Mouse (Mus musculus): Measurements from ENCODE around the gene Gm15319. TPM values are rescaled to one million over a fixed set of nuclear protein-coding genes. Genes with fewer than 3 reads are reported as not detected.
"Not testable (repeated sequence)": the region's sequence is repeated elsewhere in the genome, so short reads cannot be mapped to it uniquely, and the experiment has no call there.

Gene Gm15319
- polyA plus RNA-seq, 1 experiment from 2014 or later: not detected

GRCm38 (mm10) chr8:20287706-20288105 is 75.3 kb downstream of the Gm15319 start:
- H3K4me3 ChIP-seq (replicated peaks; ENCODE audit: low read length); ATAC-seq; H3K27ac ChIP-seq (ENCODE audit: low read length); H3K4me1 ChIP-seq (replicated peaks; ENCODE audit: control insufficient read depth, insufficient read depth, low read length); H3K36me3 ChIP-seq (ENCODE audit: control insufficient read depth, insufficient read depth); H3K9ac ChIP-seq (replicated peaks; ENCODE audit: low read depth, low read length); H3K4me2 ChIP-seq (ENCODE audit: low read length); H3K27me3 ChIP-seq (replicated peaks; ENCODE audit: control insufficient read depth, insufficient read depth, low read length); H3K9me3 ChIP-seq (ENCODE audit: control insufficient read depth, low read length): not testable (repeated sequence)
- 92% methylated on average over 3 of the region's 3 CpGs for WGBS

Data from forebrain, embryonic 16.5 days (tissue).